Mouse (Mus musculus): ENCODE data around the gene Skap1. TPM values are rescaled to one million over a fixed set of nuclear protein-coding genes. Genes with fewer than 3 reads are reported as not detected.
"Not testable (repeated sequence)": the region's sequence is repeated elsewhere in the genome, so short reads cannot be mapped to it uniquely, and the experiment has no call there.

The Skap1 gene
- polyA plus RNA-seq, 1 experiment: not detected

GRCm38 (mm10) chr11:96696842-96697455 lies 232.6 kb downstream of the Skap1 start:
- peaks cover 30% of the 10 kb centered on the region for H3K27me3 ChIP-seq (replicated peaks)
- H3K36me3 ChIP-seq (replicated peaks; ENCODE audit: low read length): no peaks in the 10 kb centered on the region
- TF ChIP-seq GATA1 (IDR thresholded peaks at IDR 0.05; ENCODE audit: borderline replicate concordance, low read length) (no peak), FLI1 (IDR thresholded peaks at IDR 0.05; ENCODE audit: low read length) (no peak)
- no peak overlapping the region for H3K4me3 ChIP-seq (replicated peaks)
- no peaks in the 10 kb centered on the region for H3K4me1 ChIP-seq
- H3K9me3 ChIP-seq: no peaks in the 10 kb centered on the region

GRCm38 (mm10) chr11:96697467-96697866 lies 233.1 kb downstream of the Skap1 start:
- Histone ChIP-seq H3K4me3 (replicated peaks) (no peak overlapping the region), H3K27me3 (replicated peaks) (peaks cover 28% of the 10 kb centered on the region), H3K36me3 (replicated peaks; ENCODE audit: low read length) (no peaks in the 10 kb centered on the region), H3K4me1 (no peaks in the 10 kb centered on the region), H3K9me3 (no peaks in the 10 kb centered on the region)
- no peak for TF ChIP-seq GATA1 (IDR thresholded peaks at IDR 0.05; ENCODE audit: borderline replicate concordance, low read length)
- no peak for TF ChIP-seq FLI1 (IDR thresholded peaks at IDR 0.05; ENCODE audit: low read length)

- H3K9me3 ChIP-seq: peaks cover 8% of the 10 kb centered on the region; the same call in 1 of the 2 replicates
- no peaks in the 10 kb centered on the region for H3K36me3 ChIP-seq (replicated peaks; ENCODE audit: low read length)
- TF ChIP-seq GATA1 (IDR thresholded peaks at IDR 0.05; ENCODE audit: borderline replicate concordance, low read length) (no peak), FLI1 (IDR thresholded peaks at IDR 0.05; ENCODE audit: low read length) (no peak)
- H3K27me3 ChIP-seq (replicated peaks): peaks cover 68% of the 10 kb centered on the region
- H3K4me3 ChIP-seq (replicated peaks): no peak overlapping the region
- H3K4me1 ChIP-seq: no peaks in the 10 kb centered on the region
Observed at GRCm38 (mm10) chr11:96703813-96704212, 239.4 kb downstream of the Skap1 start.

- peaks cover 12% of the 10 kb centered on the region for H3K4me1 ChIP-seq
- no peaks in the 10 kb centered on the region for H3K36me3 ChIP-seq (replicated peaks; ENCODE audit: low read length)
- H3K4me3 ChIP-seq (replicated peaks): no peak overlapping the region
- peaks cover 58% of the 10 kb centered on the region for H3K27me3 ChIP-seq (replicated peaks)
- TF ChIP-seq FLI1 (IDR thresholded peaks at IDR 0.05; ENCODE audit: low read length) (no peak), GATA1 (IDR thresholded peaks at IDR 0.05; ENCODE audit: borderline replicate concordance, low read length) (no peak)
- no peaks in the 10 kb centered on the region for H3K9me3 ChIP-seq
Observed at GRCm38 (mm10) chr11:96711268-96711667, 246.9 kb downstream of the Skap1 start.

- no peak overlapping the region for H3K4me3 ChIP-seq (replicated peaks)
- no peaks in the 10 kb centered on the region for H3K36me3 ChIP-seq (replicated peaks; ENCODE audit: low read length)
- no peak for TF ChIP-seq FLI1 (IDR thresholded peaks at IDR 0.05; ENCODE audit: low read length)
- TF ChIP-seq GATA1 (IDR thresholded peaks at IDR 0.05; ENCODE audit: borderline replicate concordance, low read length): no peak
- H3K4me1 ChIP-seq: peaks cover 12% of the 10 kb centered on the region
- no peaks in the 10 kb centered on the region for H3K9me3 ChIP-seq
- peaks cover 55% of the 10 kb centered on the region for H3K27me3 ChIP-seq (replicated peaks)
Observed at GRCm38 (mm10) chr11:96711670-96712069, 247.3 kb downstream of the Skap1 start.

- H3K36me3 ChIP-seq (replicated peaks; ENCODE audit: low read length): no peaks in the 10 kb centered on the region
- H3K4me3 ChIP-seq (replicated peaks): no peak overlapping the region
- peaks cover 12% of the 10 kb centered on the region for H3K4me1 ChIP-seq
- H3K27me3 ChIP-seq (replicated peaks): peaks cover 45% of the 10 kb centered on the region
- H3K9me3 ChIP-seq: no peaks in the 10 kb centered on the region
- TF ChIP-seq GATA1 (IDR thresholded peaks at IDR 0.05; ENCODE audit: borderline replicate concordance, low read length): no peak
- TF ChIP-seq FLI1 (IDR thresholded peaks at IDR 0.05; ENCODE audit: low read length): no peak
Observed at GRCm38 (mm10) chr11:96713210-96714005, 249.0 kb downstream of the Skap1 start.

GRCm38 (mm10) chr11:96714011-96714410 lies 249.6 kb downstream of the Skap1 start:
- Histone ChIP-seq H3K36me3 (replicated peaks; ENCODE audit: low read length) (no peaks in the 10 kb centered on the region), H3K4me3 (replicated peaks) (no peak overlapping the region), H3K9me3 (no peaks in the 10 kb centered on the region), H3K27me3 (replicated peaks) (peaks cover 45% of the 10 kb centered on the region), H3K4me1 (peaks cover 12% of the 10 kb centered on the region)
- TF ChIP-seq GATA1 (IDR thresholded peaks at IDR 0.05; ENCODE audit: borderline replicate concordance, low read length) (no peak), FLI1 (IDR thresholded peaks at IDR 0.05; ENCODE audit: low read length) (no peak)

- not testable (repeated sequence) for H3K9me3 ChIP-seq; H3K4me3 ChIP-seq (replicated peaks); H3K36me3 ChIP-seq (replicated peaks; ENCODE audit: low read length); H3K4me1 ChIP-seq
- peaks cover 45% of the 10 kb centered on the region for H3K27me3 ChIP-seq (replicated peaks)
Observed at GRCm38 (mm10) chr11:96715168-96715567, 250.8 kb downstream of the Skap1 start.

- H3K4me1 ChIP-seq: peaks cover 5% of the 10 kb centered on the region
- H3K27me3 ChIP-seq (replicated peaks): peaks cover 44% of the 10 kb centered on the region
- H3K4me3 ChIP-seq (replicated peaks): no peak overlapping the region
- H3K36me3 ChIP-seq (replicated peaks; ENCODE audit: low read length): no peaks in the 10 kb centered on the region
- TF ChIP-seq GATA1 (IDR thresholded peaks at IDR 0.05; ENCODE audit: borderline replicate concordance, low read length) (no peak), FLI1 (IDR thresholded peaks at IDR 0.05; ENCODE audit: low read length) (no peak)
- no peaks in the 10 kb centered on the region for H3K9me3 ChIP-seq
Observed at GRCm38 (mm10) chr11:96718609-96719008, 254.2 kb downstream of the Skap1 start.

- Histone ChIP-seq H3K36me3 (replicated peaks; ENCODE audit: low read length) (no peaks in the 10 kb centered on the region), H3K4me3 (replicated peaks) (no peak overlapping the region), H3K27me3 (replicated peaks) (peaks cover 43% of the 10 kb centered on the region), H3K4me1 (no peaks in the 10 kb centered on the region), H3K9me3 (no peaks in the 10 kb centered on the region)
- TF ChIP-seq GATA1 (IDR thresholded peaks at IDR 0.05; ENCODE audit: borderline replicate concordance, low read length) (no peak), FLI1 (IDR thresholded peaks at IDR 0.05; ENCODE audit: low read length) (no peak)
Observed at GRCm38 (mm10) chr11:96725833-96726232, 261.4 kb downstream of the Skap1 start.

All from megakaryocyte, embryonic 14.5 days (primary cell).